Mouse (Mus musculus): ENCODE data around the gene C7.

Gene C7

GRCm38 (mm10) chr15:4973355-4973754, 90.2 kb downstream of the C7 start:
- no peak for DNase-seq
